ENCODE assay signal across 8 mouse cellular contexts in the genomic region with DNA sequence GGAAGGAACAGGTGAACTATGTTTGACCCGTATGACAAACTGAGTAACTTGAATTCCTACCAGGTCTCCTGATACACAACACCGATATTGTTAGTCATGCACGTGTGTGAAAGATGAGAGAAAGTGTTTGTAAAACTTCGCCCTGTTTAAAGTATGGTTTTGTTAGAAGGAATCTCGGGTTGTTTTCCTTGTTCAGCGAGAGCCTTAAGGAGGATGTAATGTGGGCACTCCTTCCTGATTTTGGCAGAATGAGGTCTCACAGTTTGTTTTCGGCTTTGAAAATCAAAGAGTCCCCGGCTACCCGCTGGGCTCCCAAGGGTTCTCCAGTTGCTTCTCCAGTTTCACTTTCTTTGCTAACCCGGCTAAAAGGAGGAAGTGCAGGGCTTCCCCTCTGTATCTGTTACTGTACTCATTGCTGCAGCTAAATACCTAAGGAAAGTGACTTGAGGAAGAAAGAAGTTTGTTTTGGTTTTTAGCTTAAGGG.
A peak's percentile ranks its signal among the peaks of the same experiment; 100 is the strongest.
DNase-seq lines count a peak whose midpoint lies in the region; ATAC-seq and TF ChIP-seq lines count a peak whose summit lies in the region.

No protein-coding gene starts in this region.

- H3K27ac ChIP-seq in ES-E14 (ENCODE audit: insufficient read depth, low read depth, low read length, poor library complexity, severe bottlenecking) = no peak overlapping the region
- no peak overlapping the region for H3K27ac ChIP-seq in heart, embryonic 16.5 days (ENCODE audit: low read length)
- peak overlapping the region; percentile 49 for H3K27ac ChIP-seq in stomach, postnatal 0 days (replicated peaks)
- H3K27ac ChIP-seq in hindbrain, embryonic 11.5 days (ENCODE audit: low read depth, low read length) = no peak overlapping the region

- 17% methylated on average over 10 of the region's 10 CpGs for WGBS in heart, embryonic 16.5 days
- 8% methylated on average over 10 of the region's 10 CpGs for WGBS in lung, adult 2 months
- WGBS in stomach, postnatal 0 days = 9% methylated on average over 10 of the region's 10 CpGs
- WGBS in hindbrain, embryonic 11.5 days = 24% methylated on average over 10 of the region's 10 CpGs

- in situ Hi-C loops in ES-E14 (cut with MboI; ENCODE audit: low sequenced_read_pairs in 2 of 2, unreplicated experiment in 2 of 2) = no loop called here

- peaks cover 5% of the 10 kb centered on the region; the same call in 1 of the 2 replicates for H3K36me3 ChIP-seq in ES-E14 (ENCODE audit: control insufficient read depth, insufficient read depth, low read length, poor library complexity, severe bottlenecking)
- H3K36me3 ChIP-seq in heart, embryonic 16.5 days (ENCODE audit: control insufficient read depth, insufficient read depth) = peaks cover 27% of the 10 kb centered on the region
- H3K36me3 ChIP-seq in stomach, postnatal 0 days (ENCODE audit: control insufficient read depth, insufficient read depth, low read length) = peaks cover 4% of the 10 kb centered on the region; the same call in 1 of the 2 replicates
- H3K36me3 ChIP-seq in hindbrain, embryonic 11.5 days (ENCODE audit: control insufficient read depth, insufficient read depth, low read length) = peaks cover 7% of the 10 kb centered on the region; the same call in 1 of the 2 replicates

- no peak overlapping the region for H3K9ac ChIP-seq in ES-E14 (ENCODE audit: insufficient read depth, low read depth, low read length, poor library complexity, severe bottlenecking)
- H3K9ac ChIP-seq in heart, embryonic 16.5 days (ENCODE audit: low read length) = peak overlapping the region; percentile 60; the same call in 1 of the 2 replicates
- peak overlapping the region; percentile 45; the same call in 1 of the 2 replicates for H3K9ac ChIP-seq in stomach, postnatal 0 days (ENCODE audit: low read length)
- H3K9ac ChIP-seq in hindbrain, embryonic 11.5 days (ENCODE audit: low read depth, low read length) = no peak overlapping the region

- H3K4me1 ChIP-seq in ES-E14 (ENCODE audit: control insufficient read depth in 2 of 2, insufficient read depth in 2 of 2, low read length in 2 of 2, poor library complexity in 1 of 2) = 0 out of 4 replicates have a peak, but pooled peaks cover 0 to 2% of the 10 kb centered on the region in 2 experiments
- H3K4me1 ChIP-seq in heart, embryonic 16.5 days (ENCODE audit: control insufficient read depth, insufficient read depth, low read length) = no peaks in the 10 kb centered on the region
- peaks cover 6% of the 10 kb centered on the region for H3K4me1 ChIP-seq in lung, adult 2 months (ENCODE audit: control insufficient read depth, insufficient read depth, low read length)
- no peaks in the 10 kb centered on the region for H3K4me1 ChIP-seq in stomach, postnatal 0 days (replicated peaks; ENCODE audit: control insufficient read depth, insufficient read depth)
- H3K4me1 ChIP-seq in hindbrain, embryonic 11.5 days (replicated peaks; ENCODE audit: control insufficient read depth, insufficient read depth, low read length) = no peaks in the 10 kb centered on the region

- no peak for TF ChIP-seq POLR2A in lung, adult 2 months (IDR thresholded peaks at IDR 0.05; ENCODE audit: borderline replicate concordance, extremely low read depth, low read depth, low read length)

- no peak for TF ChIP-seq EP300 in stomach, postnatal 0 days (optimal IDR thresholded peaks at IDR 0.05)

- TF ChIP-seq CTCF in lung, adult 2 months (IDR thresholded peaks at IDR 0.05; ENCODE audit: insufficient read depth, low read length) = no peak
- TF ChIP-seq CTCF in stomach, postnatal 0 days (IDR thresholded peaks at IDR 0.05; ENCODE audit: low read depth) = no peak

- peak overlapping the region; percentile 61 for H3K4me2 ChIP-seq in heart, embryonic 16.5 days (ENCODE audit: low read depth, low read length)
- peak overlapping the region; percentile 49 for H3K4me2 ChIP-seq in stomach, postnatal 0 days (replicated peaks; ENCODE audit: low read depth)
- H3K4me2 ChIP-seq in hindbrain, embryonic 11.5 days (replicated peaks; ENCODE audit: low read depth, low read length) = no peak overlapping the region

- ATAC-seq in heart, embryonic 16.5 days (replicated peaks; ENCODE audit: extremely low read depth, insufficient read depth, low FRiP score) = no peak
- ATAC-seq in stomach, postnatal 0 days (ENCODE audit: low FRiP score, low TSS enrichment) = 0 out of 2 replicates have a peak, but pooled peaks have one; percentile 56
- ATAC-seq in hindbrain, embryonic 11.5 days (ENCODE audit: low FRiP score) = no peak

- H3K4me3 ChIP-seq in ES-E14 (ENCODE audit: insufficient read depth in 1 of 2, low read depth in 1 of 2, low read length in 2 of 2, poor library complexity in 1 of 2, severe bottlenecking in 1 of 2) = no peak overlapping the region
- peak overlapping the region; percentile 36 for H3K4me3 ChIP-seq in heart, embryonic 16.5 days (ENCODE audit: low read length)
- H3K4me3 ChIP-seq in lung, adult 2 months (replicated peaks; ENCODE audit: extremely low read depth, low read depth, low read length) = peak overlapping the region; percentile 52
- H3K4me3 ChIP-seq in stomach, postnatal 0 days (ENCODE audit: low read depth, low read length) = peak overlapping the region; percentile 26; the same call in 1 of the 2 replicates
- no peak overlapping the region for H3K4me3 ChIP-seq in hindbrain, embryonic 11.5 days (ENCODE audit: low read depth, low read length)

- H3K27me3 ChIP-seq in heart, embryonic 16.5 days (ENCODE audit: control insufficient read depth, insufficient read depth, low read length) = no peaks in the 10 kb centered on the region
- H3K27me3 ChIP-seq in stomach, postnatal 0 days (ENCODE audit: control insufficient read depth, insufficient read depth, low read length) = no peaks in the 10 kb centered on the region
- H3K27me3 ChIP-seq in hindbrain, embryonic 11.5 days (ENCODE audit: control insufficient read depth, insufficient read depth, low read length) = no peaks in the 10 kb centered on the region

- peak; percentile 61 for DNase-seq in 416B (ENCODE audit: low read depth)
- peak; percentile 40 for DNase-seq in ES-E14 (ENCODE audit: low read depth, low spot score)
- no peak for DNase-seq in lung, adult 2 months
- no peak for DNase-seq in stomach, postnatal 0 days (ENCODE audit: low spot score)
- no peak for DNase-seq in yolk sac, embryonic 10.5 days (ENCODE audit: low spot score)
- DNase-seq in urinary bladder, adult 2 months (ENCODE audit: low spot score) = no peak
- DNase-seq in hindbrain, embryonic 11.5 days (ENCODE audit: low spot score) = no peak

- H3K9me3 ChIP-seq in ES-E14 (ENCODE audit: control insufficient read depth, insufficient read depth, low read depth, low read length) = no peaks in the 10 kb centered on the region
- H3K9me3 ChIP-seq in heart, embryonic 16.5 days (replicated peaks; ENCODE audit: control insufficient read depth, low read length) = no peaks in the 10 kb centered on the region
- H3K9me3 ChIP-seq in stomach, postnatal 0 days (ENCODE audit: control insufficient read depth, low read length) = no peaks in the 10 kb centered on the region
- no peaks in the 10 kb centered on the region for H3K9me3 ChIP-seq in hindbrain, embryonic 11.5 days (ENCODE audit: control insufficient read depth, low read length)

TF ChIP-seq in ES-E14, 5 proteins besides CTCF, POLR2A, EP300 and RAD21:
- TF ChIP-seq ZNF384 (IDR thresholded peaks at IDR 0.05; ENCODE audit: low read depth, low read length) = no peak
- no peak for TF ChIP-seq HCFC1 (IDR thresholded peaks at IDR 0.05; ENCODE audit: borderline replicate concordance, insufficient read depth, low read length)
- TF ChIP-seq CHD2 (IDR thresholded peaks at IDR 0.05; ENCODE audit: low read depth, low read length) = no peak
- TF ChIP-seq ZC3H11A (IDR thresholded peaks at IDR 0.05; ENCODE audit: borderline replicate concordance, low read depth, low read length) = no peak
- no peak for TF ChIP-seq MAFK (IDR thresholded peaks at IDR 0.05; ENCODE audit: insufficient read depth, low read depth, low read length)

Comparison
In these comparisons a context has a peak if more than half of its experiments do, and no peak if none do; other contexts are left out.
1. DNase-seq: peak in 416B (single experiment) and ES-E14 (single experiment); none in lung, adult 2 months (single experiment), stomach, postnatal 0 days (single experiment), yolk sac, embryonic 10.5 days (single experiment), urinary bladder, adult 2 months (single experiment) and hindbrain, embryonic 11.5 days (single experiment).
2. H3K4me3 ChIP-seq: peak in heart, embryonic 16.5 days (single experiment), lung, adult 2 months (single experiment) and stomach, postnatal 0 days (single experiment); none in ES-E14 (0 of 2) and hindbrain, embryonic 11.5 days (single experiment).
3. H3K9ac ChIP-seq: peak in heart, embryonic 16.5 days (single experiment) and stomach, postnatal 0 days (single experiment); none in ES-E14 (single experiment) and hindbrain, embryonic 11.5 days (single experiment).